Mouse (Mus musculus): ENCODE data around the gene Ephb2.
A peak's percentile ranks its signal among the peaks of the same experiment; 100 is the strongest.

Gene Ephb2

DNA sequence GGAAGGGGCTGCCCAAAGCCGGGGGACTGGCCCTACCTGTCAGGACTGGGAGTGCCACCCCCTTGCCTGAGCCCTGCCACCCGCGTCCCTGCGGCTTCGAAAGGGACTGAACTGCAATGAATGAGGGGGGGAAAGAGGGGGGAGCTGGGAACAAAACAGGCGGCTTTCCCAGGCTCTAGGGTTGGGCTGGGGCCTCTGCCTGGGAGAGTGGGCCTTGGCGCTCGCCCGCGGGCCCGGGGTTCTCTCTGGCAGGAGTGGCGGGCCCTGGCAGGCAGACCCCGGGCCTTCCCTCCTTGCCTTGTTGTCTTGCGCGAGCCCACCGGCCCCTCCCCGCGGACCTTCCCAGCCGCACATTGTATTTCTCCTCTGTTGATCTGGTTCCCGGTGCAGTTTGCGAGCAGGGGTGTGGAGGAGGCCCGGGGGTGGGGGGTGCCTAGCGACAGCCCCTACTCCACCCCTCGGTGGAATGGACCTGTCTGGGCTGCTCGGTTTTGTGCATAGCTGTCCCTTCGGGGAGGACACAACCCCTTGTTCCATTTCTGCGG, 671 bp upstream of the Ephb2 start:
- DNase-seq (ENCODE audit: low spot score): no peak

DNA sequence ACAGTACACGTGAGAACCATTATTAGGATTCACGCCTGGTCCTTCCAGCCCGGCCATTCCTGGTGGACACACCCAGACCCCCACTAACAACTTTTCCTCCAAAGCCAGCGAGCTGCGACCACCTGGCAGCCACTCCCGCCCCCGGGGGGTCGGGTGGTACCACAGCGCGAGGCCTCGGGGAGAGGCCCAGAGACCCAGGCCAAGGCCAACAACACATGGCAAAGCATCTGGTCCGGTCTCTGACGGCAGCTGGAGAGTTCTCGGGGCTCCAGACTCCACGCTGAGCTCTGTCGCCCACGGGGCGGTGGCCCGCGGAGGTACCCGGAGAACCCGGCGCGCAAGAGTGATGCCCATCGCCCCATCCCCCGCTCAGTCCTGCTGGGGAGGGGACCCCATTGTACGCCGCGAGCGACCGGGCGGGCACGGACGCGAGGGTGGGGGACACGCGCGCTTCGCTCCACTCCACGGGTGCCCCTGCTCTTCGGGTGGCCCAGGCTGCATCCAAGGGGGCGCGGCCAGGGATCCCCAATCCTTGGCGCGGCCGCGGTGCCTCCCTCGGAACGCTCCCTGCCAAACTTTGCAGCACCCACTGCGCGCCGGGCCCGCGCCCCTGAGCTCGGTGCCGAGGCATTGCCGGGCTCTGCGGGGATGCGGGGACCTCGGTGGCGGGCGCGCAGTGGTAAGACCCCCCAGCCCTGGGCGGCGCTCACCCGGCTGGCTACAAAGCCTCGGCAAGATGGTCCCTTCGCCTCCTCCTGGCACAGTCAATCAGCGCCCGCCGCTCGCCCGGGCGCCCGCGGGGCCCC, 770 bp downstream of the Ephb2 start:
- no peak for DNase-seq (ENCODE audit: low spot score)

DNA sequence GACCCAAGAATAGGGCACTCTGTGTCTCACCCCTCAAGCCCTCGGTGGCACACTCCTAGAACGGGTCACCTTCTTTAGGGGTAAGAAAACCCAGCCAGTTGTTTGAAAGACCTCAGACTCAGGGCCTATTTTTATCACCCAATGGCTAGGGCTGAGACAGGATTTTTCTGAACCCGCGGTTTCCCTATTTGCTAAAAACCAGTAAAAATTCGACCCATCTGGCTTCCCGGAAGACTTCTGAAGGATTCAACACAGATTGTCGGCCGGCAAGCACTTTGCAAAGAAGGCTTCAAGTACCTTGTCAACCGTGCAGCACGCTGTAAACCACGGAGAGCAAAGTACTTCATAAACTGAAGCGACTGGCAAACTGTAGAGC, 1.4 kb downstream of the Ephb2 start:
- DNase-seq (ENCODE audit: low spot score): no peak

DNA sequence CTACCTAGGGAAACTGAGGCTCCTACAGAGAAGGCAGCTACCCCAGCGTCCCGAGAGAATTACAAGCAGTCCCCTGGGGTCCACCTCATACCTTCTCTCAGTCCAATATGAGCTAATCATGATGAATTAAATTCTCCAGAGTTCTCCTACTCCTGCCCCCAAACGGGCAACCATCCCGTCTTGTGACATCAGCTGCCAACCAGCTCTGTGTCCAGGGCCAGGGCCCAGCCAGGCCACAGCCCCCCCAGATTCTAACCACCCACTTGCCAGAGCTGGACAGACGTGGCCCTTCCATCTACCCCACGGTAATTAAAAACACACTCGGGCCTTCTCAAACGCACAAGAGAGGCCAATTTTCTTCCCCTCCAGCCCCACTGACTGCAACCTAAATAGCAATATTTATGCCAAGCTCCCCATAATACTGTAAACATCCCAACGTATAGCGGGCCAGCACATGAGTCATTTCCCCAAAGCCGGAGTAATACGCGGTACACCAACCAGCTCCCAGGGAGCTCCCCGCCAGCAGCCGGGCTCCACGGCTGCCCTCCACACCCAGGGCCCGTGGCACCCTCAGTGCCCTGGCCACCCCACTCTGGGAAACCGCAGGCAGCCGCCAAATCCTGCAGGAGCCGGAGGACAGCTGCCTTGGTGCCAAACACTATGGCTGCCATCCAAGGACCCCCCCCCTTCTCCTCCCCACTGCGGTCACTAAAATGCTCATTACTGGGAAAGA, 2.0 kb downstream of the Ephb2 start:
- no peak for DNase-seq (ENCODE audit: low spot score)

DNA sequence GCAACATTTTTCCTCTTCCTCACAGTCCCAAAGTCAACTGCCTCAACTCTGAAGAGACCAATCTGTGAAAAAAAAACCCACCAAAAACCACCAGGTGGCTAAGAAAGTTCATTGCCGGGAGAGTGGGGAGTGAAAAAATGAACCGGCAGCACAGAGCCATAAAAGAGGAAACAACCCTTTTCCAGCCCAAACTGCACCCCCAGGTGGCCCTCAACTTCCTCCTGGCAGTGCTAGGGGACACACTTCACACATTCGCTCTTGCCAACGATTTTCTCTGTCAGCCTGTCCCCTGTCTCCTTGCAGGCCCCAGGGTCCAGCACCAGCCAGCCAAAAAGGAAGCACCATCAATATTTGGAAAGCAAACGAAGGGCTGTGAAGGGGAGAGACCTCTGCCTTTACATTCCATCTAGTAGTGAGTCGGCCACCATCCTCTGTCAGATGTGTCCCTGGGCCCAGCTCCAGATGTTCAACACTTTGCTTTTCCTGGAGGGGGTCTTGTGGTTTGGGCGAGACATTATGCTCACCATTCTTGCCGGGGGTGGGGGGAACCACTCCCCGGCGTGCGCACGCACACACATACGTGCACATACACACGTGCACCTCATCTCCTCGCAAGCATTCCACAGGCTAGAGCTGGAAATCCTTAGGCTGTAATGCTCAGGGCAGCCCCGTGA, 3.1 kb downstream of the Ephb2 start:
- no peak for DNase-seq (ENCODE audit: low spot score)

DNA sequence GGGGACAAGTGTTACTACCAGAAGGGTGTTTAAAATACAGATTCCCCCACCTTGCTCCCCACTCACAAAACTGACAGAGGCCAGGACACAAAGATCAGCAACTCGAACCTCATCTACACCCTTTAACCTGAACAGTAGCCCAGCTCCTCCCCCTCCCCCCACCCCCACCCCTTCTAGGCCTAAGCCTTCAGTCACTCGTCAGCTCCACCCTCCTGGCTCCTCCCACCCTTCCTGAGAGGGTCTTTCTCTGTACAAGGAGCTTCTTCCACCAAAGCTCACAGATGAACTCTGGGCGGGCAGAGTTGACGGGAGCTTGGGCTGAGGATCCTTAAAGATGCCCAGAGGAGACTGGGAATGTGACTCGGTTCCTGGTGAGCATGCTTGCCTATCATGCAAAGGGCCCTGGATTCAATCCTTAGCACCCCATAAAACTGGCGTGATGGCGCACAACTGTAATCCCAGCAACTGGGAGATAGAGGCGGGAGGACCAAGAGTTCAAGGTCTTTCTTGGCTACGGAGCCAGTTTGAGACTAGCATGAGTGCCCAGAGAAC, 5.4 kb downstream of the Ephb2 start:
- no peak for DNase-seq (ENCODE audit: low spot score)

DNA sequence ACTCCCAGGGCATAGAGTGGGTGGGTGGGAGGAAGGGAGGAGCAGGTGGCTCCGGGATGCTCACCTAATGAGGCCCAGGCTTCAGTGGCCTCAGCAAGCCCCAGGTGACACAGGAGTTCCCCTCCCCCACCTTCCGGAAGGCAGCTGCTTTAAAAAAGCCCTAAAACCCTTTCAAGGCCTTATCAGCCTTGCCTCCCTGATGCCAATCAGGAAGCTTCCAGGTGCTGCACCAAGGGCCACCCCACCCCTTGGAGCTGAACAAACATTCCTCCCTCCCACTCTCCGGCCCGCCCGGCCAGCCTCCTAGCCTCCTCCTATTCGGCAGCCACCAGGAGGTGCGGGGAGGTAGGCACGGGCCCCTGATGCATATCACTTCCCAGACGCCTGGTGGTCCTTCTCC, 6.0 kb downstream of the Ephb2 start:
- DNase-seq (ENCODE audit: low spot score): no peak

DNA sequence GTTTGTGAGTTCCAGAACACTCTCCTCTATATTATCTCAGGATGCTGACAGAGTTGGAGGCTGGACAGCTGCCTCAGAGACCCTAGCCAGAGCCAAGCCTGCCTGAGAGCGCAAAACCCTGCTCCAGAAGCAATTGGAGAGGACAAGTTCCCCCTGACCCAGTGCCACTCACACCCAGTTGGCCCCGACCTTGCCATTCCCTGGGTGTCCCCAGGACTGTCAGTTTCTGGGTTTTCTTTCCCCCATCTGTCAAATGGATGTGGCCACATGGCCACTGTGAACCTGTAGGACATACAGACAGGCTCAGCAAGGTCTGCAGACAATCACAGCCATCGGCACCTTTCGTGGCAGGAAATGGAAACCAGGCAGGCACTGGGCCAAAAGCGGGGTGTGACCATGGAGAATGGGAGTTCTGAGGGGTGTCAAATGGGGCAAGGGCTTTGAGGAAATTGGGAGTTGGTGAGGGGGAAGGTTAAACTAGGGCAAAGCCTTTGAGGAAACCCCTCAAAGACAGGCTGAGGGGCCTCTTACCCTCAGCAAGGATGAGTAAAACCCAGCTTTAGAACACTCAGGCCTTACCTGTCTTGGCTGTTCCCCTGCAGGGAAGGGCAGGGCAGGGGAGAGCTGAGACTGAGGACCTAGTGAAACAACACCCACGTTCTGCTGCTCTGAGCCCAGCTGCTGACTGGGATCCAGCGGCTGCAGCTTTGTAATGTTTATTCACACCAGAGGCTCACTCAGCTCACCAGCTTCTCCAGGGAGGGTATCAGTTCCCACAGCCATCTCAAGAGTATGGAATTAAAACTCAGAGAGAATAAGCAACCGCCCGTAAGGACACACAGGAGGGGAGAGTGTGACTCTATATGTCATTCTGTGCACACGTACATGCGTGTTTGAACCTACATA, 6.9 kb downstream of the Ephb2 start:
- no peak for DNase-seq (ENCODE audit: low spot score)

DNA sequence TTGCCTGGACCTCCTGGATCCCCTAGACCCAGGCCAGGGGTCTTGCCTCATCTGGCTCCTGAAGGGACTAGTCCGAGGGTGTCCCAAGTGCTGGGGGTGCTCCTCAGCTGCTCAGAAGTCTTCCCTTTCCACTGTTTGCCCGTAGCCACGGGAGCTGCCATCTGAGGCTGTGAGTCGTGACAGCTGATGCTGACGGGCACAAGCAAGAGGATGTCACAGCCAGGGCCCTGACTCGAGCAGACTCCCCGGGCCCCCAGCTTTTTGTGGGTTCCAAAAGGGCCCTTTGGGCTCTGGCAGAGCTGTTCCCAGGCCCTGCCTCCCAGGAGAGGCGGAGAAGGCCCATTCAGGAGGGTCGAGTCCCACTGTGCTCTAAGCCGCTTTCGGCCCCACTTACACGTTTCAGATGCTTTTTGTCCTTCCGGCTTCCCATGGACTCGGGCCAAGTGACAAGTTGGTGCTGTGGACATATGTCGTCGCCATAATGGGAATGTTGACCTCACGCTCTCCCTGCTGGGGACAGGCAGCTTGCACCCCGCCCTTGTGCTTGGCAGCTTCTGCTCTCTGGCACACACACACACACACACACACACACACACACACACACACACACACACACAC, 10.7 kb downstream of the Ephb2 start:
- no peak for DNase-seq (ENCODE audit: low spot score)

DNA sequence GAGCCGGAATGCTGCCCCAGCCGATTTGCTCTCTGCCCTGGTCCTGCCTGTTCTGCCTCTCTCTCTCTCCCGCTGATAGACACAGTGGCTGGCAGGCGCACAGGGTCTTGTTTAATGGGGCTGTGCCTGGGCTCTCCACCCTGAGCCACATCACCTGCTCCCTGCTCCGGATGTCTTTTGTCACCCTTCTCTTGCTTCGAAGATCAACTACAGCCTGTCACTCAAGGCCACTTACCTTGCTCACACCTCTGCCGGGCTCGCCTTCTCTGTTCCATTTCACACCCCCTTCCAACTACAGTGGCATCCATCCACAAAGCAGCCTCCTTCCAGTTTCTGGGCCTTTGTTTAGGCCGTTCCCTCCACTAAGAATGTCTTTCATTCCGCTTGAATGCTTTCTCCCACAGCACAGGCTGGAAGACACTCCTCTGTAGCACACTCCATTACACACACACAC, 15.7 kb downstream of the Ephb2 start:
- no peak for DNase-seq (ENCODE audit: low spot score)

DNA sequence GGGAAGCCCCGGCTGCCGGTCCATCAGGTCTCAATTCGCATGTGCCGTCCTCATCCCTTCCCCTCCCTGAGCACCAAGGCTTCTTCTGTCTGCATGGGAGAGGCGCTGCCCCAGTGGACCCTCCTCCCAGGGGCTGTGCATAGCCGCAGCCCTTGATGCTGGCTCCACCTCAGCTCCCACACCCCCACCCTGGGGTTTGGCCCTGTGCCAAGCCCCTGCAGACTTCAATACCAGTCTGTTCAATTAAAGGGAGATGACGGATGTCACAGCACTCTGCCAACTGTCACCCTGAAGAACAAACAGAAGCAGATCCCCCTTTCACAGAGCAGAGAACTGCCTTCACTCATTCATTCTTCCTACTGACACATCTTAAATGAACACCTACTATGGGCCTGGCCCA, 19.1 kb downstream of the Ephb2 start:
- no peak for DNase-seq (ENCODE audit: low spot score)

DNA sequence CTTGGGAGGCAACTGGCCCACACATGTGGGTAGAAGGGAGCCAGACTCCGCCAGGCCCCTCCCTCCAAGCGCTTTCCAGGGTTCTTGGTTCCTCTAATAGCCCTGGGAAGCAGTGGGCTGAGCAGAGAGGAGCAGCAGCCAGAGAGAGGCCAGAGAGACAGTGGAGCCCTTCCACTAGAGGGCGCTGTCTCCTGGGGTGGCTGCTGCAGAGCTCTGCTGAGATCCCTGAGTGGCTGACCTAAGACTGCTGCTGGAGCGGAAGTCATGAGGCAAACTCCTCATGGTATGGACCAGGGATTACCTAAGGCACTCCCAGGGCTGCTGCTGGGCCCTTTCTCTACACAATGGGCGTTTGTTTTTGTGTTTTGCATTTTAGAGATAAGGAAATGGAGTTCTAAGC, 20.4 kb downstream of the Ephb2 start:
- no peak for DNase-seq (ENCODE audit: low spot score)

DNA sequence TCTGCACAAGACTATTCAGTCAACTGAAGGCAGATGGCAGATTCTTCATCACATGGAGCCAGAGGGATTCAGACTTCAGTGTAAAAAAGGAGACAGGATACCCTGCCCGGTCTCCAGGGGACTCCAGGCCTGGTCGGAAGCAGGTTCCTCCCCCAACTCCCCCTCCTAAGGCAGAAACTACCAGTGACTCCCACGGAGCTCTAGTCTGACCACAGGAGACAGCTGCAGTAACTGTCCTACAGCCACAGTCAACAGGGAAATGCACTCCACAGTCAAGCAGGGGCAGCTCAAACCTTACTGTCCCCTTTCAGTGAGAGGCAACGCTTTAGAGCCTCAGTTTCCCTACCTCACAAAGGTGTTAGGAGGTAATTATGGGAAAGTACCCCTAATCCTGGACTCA, 23.2 kb downstream of the Ephb2 start:
- DNase-seq (ENCODE audit: low spot score): no peak

DNA sequence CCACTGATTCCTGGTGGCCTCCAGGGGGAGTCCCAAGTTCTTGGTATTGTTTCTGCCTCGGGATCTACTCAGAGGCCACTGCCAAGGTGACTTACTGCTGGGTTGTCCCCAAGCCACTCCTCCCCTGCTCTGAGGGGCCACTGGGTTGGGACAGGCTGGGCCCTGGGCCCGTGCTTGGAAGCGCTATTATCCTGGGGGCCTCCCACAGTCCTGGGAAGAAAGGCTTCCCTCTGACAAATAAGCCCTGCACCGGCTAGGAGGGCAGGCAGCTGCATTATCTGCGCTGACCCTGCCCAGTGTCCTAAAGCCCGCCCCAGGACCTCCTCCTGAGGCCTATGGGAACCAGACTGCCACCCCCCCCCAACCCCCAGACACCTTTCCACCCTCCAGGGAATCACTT, 24.2 kb downstream of the Ephb2 start:
- DNase-seq (ENCODE audit: low spot score): no peak

DNA sequence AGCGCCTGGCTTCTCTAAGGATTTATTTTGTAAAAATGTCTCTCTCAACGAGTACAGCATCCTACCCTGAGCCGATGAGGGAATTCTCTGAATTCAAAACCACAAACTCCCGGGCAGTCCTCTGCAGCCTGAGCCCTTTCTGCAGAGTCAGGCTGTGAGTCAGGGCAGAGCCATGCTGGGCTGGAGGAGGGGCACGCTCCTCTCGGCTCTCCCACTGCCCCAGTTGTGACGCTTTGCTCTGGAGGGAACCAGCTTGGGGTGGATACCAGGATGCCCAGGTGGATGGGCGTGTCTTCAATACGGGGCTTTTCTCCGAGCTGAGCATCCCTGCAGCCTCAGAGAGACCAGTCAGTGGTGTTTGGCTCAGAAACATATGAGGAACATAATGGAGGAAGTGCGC, 27.3 kb downstream of the Ephb2 start:
- DNase-seq (ENCODE audit: low spot score): peak; percentile 26

DNA sequence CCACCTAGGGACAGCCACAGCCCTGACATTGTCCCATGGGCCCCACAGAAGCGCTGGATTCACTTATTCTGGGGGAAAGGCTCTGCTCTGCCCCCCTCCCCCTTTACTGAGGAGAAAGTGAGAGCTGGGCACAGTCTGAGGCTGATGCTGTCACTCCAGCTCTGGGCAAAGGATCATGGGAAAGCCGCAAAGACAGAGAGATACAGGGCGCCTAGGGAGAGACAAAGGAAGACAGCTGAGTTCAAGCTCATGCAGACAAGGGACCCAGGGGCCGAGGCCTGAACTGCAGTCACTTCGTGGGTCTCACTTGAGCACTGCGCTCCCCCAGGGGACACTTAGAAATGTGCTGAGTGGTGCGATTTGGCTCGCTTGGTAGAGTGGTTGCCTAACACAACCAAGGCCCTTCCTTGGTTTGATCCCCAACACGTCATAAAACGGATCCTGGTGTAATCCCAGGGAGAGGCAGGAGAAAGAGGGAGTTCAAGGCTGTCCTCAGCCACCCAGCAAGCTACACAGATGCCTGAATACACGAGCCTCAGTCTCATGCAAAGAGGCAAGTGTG, 28.3 kb downstream of the Ephb2 start:
- DNase-seq (ENCODE audit: low spot score): no peak

DNA sequence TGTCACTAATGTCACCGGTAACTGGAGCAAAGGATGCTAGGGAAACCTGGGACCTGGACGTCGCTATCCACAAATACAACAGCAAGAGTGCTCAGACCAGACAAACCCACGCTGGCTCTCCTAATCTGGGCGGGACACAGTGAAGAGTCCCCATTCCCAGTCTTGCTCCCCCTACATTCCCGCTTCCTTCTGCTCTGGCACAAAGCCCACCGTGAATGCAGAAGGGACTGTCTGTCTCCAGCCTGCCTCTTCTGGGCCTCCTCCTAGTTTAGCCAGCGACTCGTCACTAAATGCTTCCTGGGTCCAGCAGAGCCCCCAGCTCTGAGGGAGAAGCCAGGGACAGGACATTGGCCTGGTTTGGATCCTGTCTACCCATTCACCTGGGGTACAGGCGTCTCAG, 29.5 kb downstream of the Ephb2 start:
- DNase-seq (ENCODE audit: low spot score): no peak

DNA sequence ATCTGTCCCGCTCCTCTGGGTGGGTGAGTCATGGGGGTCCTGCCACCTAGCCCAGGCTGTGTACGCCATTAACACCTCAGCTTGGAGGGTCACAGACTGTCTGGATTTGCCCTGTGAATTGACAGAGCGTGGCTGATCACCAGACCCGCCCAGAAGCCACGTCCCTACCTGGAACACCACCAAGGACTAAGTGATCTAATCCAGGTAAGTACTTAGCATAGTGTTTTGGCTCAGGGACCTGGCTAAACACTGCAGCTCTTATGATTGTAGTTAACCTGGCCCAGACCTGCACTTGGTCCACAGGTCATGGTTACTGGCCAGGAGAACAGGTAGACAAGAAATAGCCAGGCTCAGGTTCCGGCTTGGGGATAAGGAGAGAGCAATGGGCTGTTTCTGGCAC, 31.4 kb downstream of the Ephb2 start:
- no peak for DNase-seq (ENCODE audit: low spot score)

DNA sequence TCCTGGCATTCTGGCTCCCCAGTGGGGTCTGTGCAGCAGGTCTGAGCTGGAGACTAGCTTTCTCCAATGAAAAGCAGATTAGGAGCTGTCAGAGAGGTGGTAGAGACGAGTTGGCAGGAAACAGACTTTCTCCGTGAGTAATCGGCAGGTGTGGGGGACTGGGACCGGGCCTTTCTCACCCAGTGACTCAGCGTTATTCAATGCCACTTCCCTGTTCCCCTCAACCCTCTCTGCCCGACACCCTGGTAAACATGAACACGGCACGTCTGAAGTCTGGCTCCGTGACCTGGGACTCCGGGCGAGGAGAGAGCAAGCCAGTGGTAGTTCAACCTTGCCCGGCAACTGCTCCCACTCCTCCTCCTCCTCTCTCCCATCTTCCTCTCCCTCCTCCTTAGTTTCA, 33.3 kb downstream of the Ephb2 start:
- DNase-seq (ENCODE audit: low spot score): peak; percentile 20

DNA sequence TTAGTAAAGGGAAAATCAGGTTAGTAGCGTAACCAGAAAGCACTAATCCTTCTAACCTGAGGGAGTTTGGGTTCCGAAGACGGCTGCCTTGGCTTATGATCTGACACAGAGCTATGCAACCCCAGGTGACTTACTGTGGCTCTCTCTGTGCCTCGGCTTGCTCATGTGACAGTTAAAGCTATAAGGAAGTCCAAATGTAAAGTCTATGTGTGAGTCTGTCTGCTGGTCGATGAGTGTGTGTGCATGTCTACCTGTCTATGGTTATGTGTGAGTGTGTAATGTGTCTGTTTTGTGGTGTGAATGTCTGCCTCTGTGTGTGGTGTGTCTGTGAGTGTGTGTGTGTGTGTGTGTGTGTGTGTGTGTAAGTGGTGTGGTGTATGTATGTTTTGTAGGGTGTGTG, 33.8 kb downstream of the Ephb2 start:
- DNase-seq (ENCODE audit: low spot score): no peak

DNA sequence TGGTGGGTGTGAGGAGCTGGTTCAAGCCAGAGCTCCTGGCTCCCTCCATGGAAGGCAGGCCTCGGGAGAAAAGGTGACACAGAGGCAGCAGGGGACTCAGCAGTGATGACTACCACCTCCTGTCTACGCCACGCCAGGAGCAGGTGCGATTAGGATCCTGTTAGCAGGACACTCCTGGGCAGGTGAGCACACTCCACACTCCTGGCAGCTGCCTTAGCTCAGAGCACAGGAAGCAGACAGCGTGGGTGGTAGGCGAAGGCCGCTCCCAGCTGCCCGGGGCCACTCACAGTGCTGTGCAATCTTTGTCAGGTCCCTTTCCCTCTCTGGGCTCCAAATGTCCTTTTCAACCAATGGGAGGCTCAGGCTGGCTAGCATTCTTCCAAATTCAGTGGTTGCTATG, 34.3 kb downstream of the Ephb2 start:
- DNase-seq (ENCODE audit: low spot score): no peak
